Mouse (Mus musculus) bone marrow, adult 2 months (tissue): ENCODE measurements around the gene Nfe2. TPM values are rescaled to one million over a fixed set of nuclear protein-coding genes. Genes with fewer than 3 reads are reported as not detected.
A peak's percentile ranks its signal among the peaks of the same experiment; 100 is the strongest.
"Not testable (repeated sequence)": the region's sequence is repeated elsewhere in the genome, so short reads cannot be mapped to it uniquely, and the experiment has no call there.

Experiments
- H3K27ac ChIP-seq: fragments of 200-500 bp; 2 replicates; pipeline ENCODE4 v1.5.1; 2012; ENCODE audit warnings: low read depth, mild to moderate bottlenecking, control low read depth, inconsistent platforms, low read length; ENCODE audit not compliant: control insufficient read depth, poor library complexity, insufficient read depth
- H3K4me1 ChIP-seq: fragments of 200-500 bp; 2 replicates; pipeline ENCODE4 v1.6.1; 2011; ENCODE audit warnings: low read length; ENCODE audit not compliant: control insufficient read depth, insufficient read depth
- H3K4me3 ChIP-seq: fragments of 200-500 bp; replicated peaks from 2 replicates; pipeline ENCODE3; 2011; ENCODE audit warnings: mild to moderate bottlenecking, low read depth, low read length, control low read depth; ENCODE audit not compliant: control insufficient read depth
- CTCF ChIP-seq: fragments of 200-500 bp; IDR thresholded peaks from 2 replicates; pipeline ENCODE4 v1.5.1; 2011; ENCODE audit warnings: low read length, control low read depth; ENCODE audit not compliant: control insufficient read depth, insufficient read depth
- POLR2A ChIP-seq: fragments of 200-500 bp; IDR thresholded peaks from 2 replicates; pipeline ENCODE4 v1.6.1; 2011; ENCODE audit warnings: low read depth, mild to moderate bottlenecking, control low read depth, low read length, borderline replicate concordance; ENCODE audit not compliant: control insufficient read depth
- WGBS: fragments of 180-500 bp; shearing (Covaris S2); methylation state at CpG from one replicate; pipeline ENCODE4 v1.1.7; 2018; 5-methylcytosine and 5-hydroxymethylcytosine counted together
- polyA plus RNA-seq: library from polyadenylated mRNA; stranded (reverse); fragments of >200 nt; gene quantifications from 2 replicates; pipeline ENCODE4 v1.2.4, GENCODE M21; 2011; ENCODE audit warnings: low replicate concordance; ENCODE audit not compliant: missing spikeins, insufficient read depth, insufficient read length

Gene Nfe2
- polyA plus RNA-seq, 1 experiment: 304 TPM

GRCm38 (mm10) chr15:103251595-103251994 lies 6.6 kb downstream of the Nfe2 start:
- TF ChIP-seq CTCF (no peak), POLR2A (0 out of 2 replicates have a peak, but pooled peaks have one; percentile 32)
- peak overlapping the region; percentile 81 for H3K27ac ChIP-seq
- peak overlapping the region; percentile 66 for H3K4me3 ChIP-seq
- H3K4me1 ChIP-seq: peaks cover 2% of the 10 kb centered on the region; the same call in 1 of the 2 replicates
- WGBS: 4% methylated on average over 1 of the region's 1 CpGs

GRCm38 (mm10) chr15:103250195-103250740 lies 7.9 kb downstream of the Nfe2 start:
- TF ChIP-seq POLR2A (no peak), CTCF (peak; percentile 99)
- H3K27ac ChIP-seq: peak overlapping the region; percentile 75

GRCm38 (mm10) chr15:103249511-103249910 lies 8.7 kb downstream of the Nfe2 start:
- H3K4me3 ChIP-seq, H3K27ac ChIP-seq, H3K4me1 ChIP-seq: not testable (repeated sequence)
- 83% methylated on average over 6 of the region's 6 CpGs for WGBS

More at GRCm38 (mm10) chr15:103250195-103250740, 7.9 kb downstream of the Nfe2 start:
- peaks cover 1% of the 10 kb centered on the region; the same call in 1 of the 2 replicates for H3K4me1 ChIP-seq
- 26% methylated on average over 2 of the region's 2 CpGs for WGBS
- H3K4me3 ChIP-seq: peak overlapping the region; percentile 65

GRCm38 (mm10) chr15:103248401-103249313 lies 9.5 kb downstream of the Nfe2 start:
- Histone ChIP-seq H3K27ac (no peak overlapping the region), H3K4me1 (peaks cover 1% of the 10 kb centered on the region; the same call in 1 of the 2 replicates), H3K4me3 (no peak overlapping the region)
- no peak for TF ChIP-seq CTCF
- peak; percentile 24; the same call in 1 of the 2 replicates for TF ChIP-seq POLR2A
- WGBS: 82% methylated on average over 28 of the region's 28 CpGs

GRCm38 (mm10) chr15:103247782-103248400 lies 10.3 kb downstream of the Nfe2 start:
- H3K4me3 ChIP-seq: no peak overlapping the region
- TF ChIP-seq POLR2A: no peak
- no peak for TF ChIP-seq CTCF
- no peak overlapping the region for H3K27ac ChIP-seq
- H3K4me1 ChIP-seq: peaks cover 1% of the 10 kb centered on the region; the same call in 1 of the 2 replicates

GRCm38 (mm10) chr15:103247078-103247781 lies 11.0 kb downstream of the Nfe2 start:
- TF ChIP-seq POLR2A (no peak), CTCF (no peak)
- Histone ChIP-seq H3K27ac (no peak overlapping the region), H3K4me1 (peaks cover 1% of the 10 kb centered on the region; the same call in 1 of the 2 replicates), H3K4me3 (no peak overlapping the region)
- WGBS: 77% methylated on average over 9 of the region's 9 CpGs

- Histone ChIP-seq H3K4me3 (no peak overlapping the region), H3K27ac (no peak overlapping the region), H3K4me1 (peaks cover 1% of the 10 kb centered on the region; the same call in 1 of the 2 replicates)
- TF ChIP-seq POLR2A (no peak), CTCF (no peak)
- 59% methylated on average over 6 of the region's 6 CpGs for WGBS
Observed at GRCm38 (mm10) chr15:103245616-103246015, 12.6 kb downstream of the Nfe2 start.
